Mouse (Mus musculus): ENCODE measurements around the gene Psmb11.

- TF ChIP-seq CTCF (IDR thresholded peaks at IDR 0.05; ENCODE audit: insufficient read depth, low read depth, low read length) (no peak), POLR2A (IDR thresholded peaks at IDR 0.05; ENCODE audit: insufficient read depth, low read depth, low read length) (no peak)
Observed at GRCm38 (mm10) chr14:54629797-54630196, 8.6 kb downstream of the Psmb11 start.
